Mouse (Mus musculus) spleen, adult 2 months (tissue): Measurements from ENCODE around the gene Olfr1150-ps1.

Source experiments
- CTCF ChIP-seq: fragments of 200-500 bp; IDR thresholded peaks from 2 replicates; pipeline ENCODE4 v1.5.1; 2011; ENCODE audit warnings: mild to moderate bottlenecking, inconsistent platforms; ENCODE audit not compliant: insufficient read depth, insufficient read length, insufficient replicate concordance; ENCODE audit errors: extremely low read depth
- POLR2A ChIP-seq: fragments of 200-500 bp; IDR thresholded peaks from 2 replicates; pipeline ENCODE4 v1.6.1; 2011; ENCODE audit warnings: low read depth, low read length, inconsistent platforms

DNA sequence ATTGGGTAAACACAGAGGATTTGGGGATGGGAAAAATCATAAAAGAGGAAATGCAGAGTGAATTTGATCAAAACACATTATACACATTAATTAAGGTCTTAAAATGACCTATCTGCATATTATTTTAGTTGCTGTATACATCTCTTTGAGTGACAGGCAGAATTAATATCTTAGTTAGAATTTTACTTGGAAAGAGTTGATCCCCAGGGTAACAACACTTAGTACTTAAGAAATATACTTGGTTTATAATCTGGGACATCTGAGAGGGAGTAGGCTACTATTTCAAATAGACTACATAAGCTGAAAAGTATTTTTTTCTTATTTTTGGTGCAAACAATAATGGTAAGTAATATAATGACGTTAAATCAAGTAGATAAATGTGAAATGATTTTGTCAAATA, at the start of gene Olfr1150-ps1:
- TF ChIP-seq CTCF: no peak
- no peak for TF ChIP-seq POLR2A
